Mouse (Mus musculus) cerebellum, postnatal 14 days (tissue): ENCODE measurements around the gene Rps6ka6.

Experiments used
- DNase-seq, 2 experiments: peaks; one replicate each; pipeline ENCODE4 v3.0.0; 2021; ENCODE audit warnings: mixed read lengths in 2 of 2

Rps6ka6 gene

GRCm38 (mm10) chrX:111537859-111538258 is at the start of gene Rps6ka6:
TSS of gene Rps6ka6 (minus strand) at chrX:111537959.
- DNase-seq: no peak

- DNase-seq: no peak
Measured at GRCm38 (mm10) chrX:111577044-111577443, 39.3 kb upstream of the Rps6ka6 start.

GRCm38 (mm10) chrX:111518206-111518605 is 19.6 kb downstream of the Rps6ka6 start:
- peak; percentile 2 to 3 for DNase-seq

GRCm38 (mm10) chrX:111463565-111464093 is 74.1 kb downstream of the Rps6ka6 start:
- no peak for DNase-seq

GRCm38 (mm10) chrX:111462833-111463564 is 74.8 kb downstream of the Rps6ka6 start:
- peak; percentile 61 to 68 for DNase-seq

- DNase-seq: no peak
Measured at GRCm38 (mm10) chrX:111462495-111462832, 75.3 kb downstream of the Rps6ka6 start.

GRCm38 (mm10) chrX:111462092-111462491 is 75.7 kb downstream of the Rps6ka6 start:
- DNase-seq: peak in 1 of 2 experiments; percentile 3

GRCm38 (mm10) chrX:111460166-111460565 is 77.6 kb downstream of the Rps6ka6 start:
- no peak for DNase-seq

GRCm38 (mm10) chrX:111436571-111436970 is 101.2 kb downstream of the Rps6ka6 start:
- DNase-seq: no peak

- DNase-seq: no peak
Measured at GRCm38 (mm10) chrX:111414775-111415174, 123.0 kb downstream of the Rps6ka6 start.

- no peak for DNase-seq
Measured at GRCm38 (mm10) chrX:111404816-111405215, 132.9 kb downstream of the Rps6ka6 start.

- no peak for DNase-seq
Measured at GRCm38 (mm10) chrX:111377020-111377419, 160.7 kb downstream of the Rps6ka6 start.

GRCm38 (mm10) chrX:111374177-111374576 is 163.6 kb downstream of the Rps6ka6 start:
- DNase-seq: peak in 1 of 2 experiments; percentile 0
